Mouse (Mus musculus): ENCODE results near the gene Mrtfb.

DNA sequence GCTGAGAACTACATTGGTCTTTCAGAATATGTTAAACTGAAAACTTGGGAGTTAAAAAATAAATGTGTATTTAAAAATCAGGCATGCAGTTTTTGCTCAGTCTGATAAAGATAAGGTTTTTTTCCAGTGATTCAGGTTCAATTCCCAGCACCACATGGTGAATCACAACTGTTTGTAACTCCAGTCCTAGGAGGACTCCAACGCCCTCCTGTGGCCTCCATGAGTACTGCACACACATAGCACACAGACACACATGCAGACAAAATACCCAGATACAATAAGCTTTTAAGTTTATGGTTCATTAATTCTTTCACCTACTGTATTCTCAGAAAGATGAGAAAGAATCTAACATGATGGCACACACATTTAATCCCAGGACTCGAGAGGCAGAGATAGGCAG is 154.5 kb downstream of the Mrtfb start:
- no peak; the same call in 1 of the 2 replicates for TF ChIP-seq CTCF (IDR thresholded peaks at IDR 0.05; ENCODE audit: low read depth, low read length)
- no peak for TF ChIP-seq GATA1 (IDR thresholded peaks at IDR 0.05; ENCODE audit: borderline replicate concordance, low read length)
- no peak for TF ChIP-seq GATA2 (IDR thresholded peaks at IDR 0.05; ENCODE audit: borderline replicate concordance, low read depth, low read length)
- no peak for TF ChIP-seq TAL1 (conservative IDR thresholded peaks at IDR 0.05; ENCODE audit: low read depth, low read length)
